9 mouse cellular contexts compared by ENCODE assay signal in genomic region chr19:24030511-24030870, GRCm38 (mm10). TPM values are rescaled to one million over a fixed set of nuclear protein-coding genes. Genes with fewer than 3 reads are reported as not detected.
DNase-seq lines count a peak whose midpoint lies in the region; ATAC-seq and TF ChIP-seq lines count a peak whose summit lies in the region.
"Had no signal": no experiment of that assay in that cellular context is flagged by ENCODE, and none has a peak within 500 bp of the region (broad histone marks: within the 10 kb centered on the region; RNA-seq: fewer than 3 reads in every experiment).

No protein-coding gene starts in this region.

- 1% methylated on average over 26 of the region's 49 CpGs for WGBS in kidney, embryonic 14.5 days
- WGBS in lung, embryonic 14.5 days, result under 1% methylated on average over 33 of the region's 49 CpGs

- H3K9ac ChIP-seq in kidney, embryonic 14.5 days (ENCODE audit: low read depth, low read length), result peak overlapping the region; percentile 73
- H3K9ac ChIP-seq in lung, embryonic 14.5 days, result peak overlapping the region; percentile 70

- H3K27ac ChIP-seq in kidney, embryonic 14.5 days (ENCODE audit: low read depth, low read length), result no peak overlapping the region
- H3K27ac ChIP-seq in lung, embryonic 14.5 days (ENCODE audit: low read depth), result no peak overlapping the region; the same call in 1 of the 2 replicates

- H3K36me3 ChIP-seq in kidney, embryonic 14.5 days (ENCODE audit: control insufficient read depth, insufficient read depth, low read length), result no peaks in the 10 kb centered on the region
- no peaks in the 10 kb centered on the region for H3K36me3 ChIP-seq in lung, embryonic 14.5 days (ENCODE audit: insufficient read depth)

- peak; percentile 29 for DNase-seq in kidney, adult 18-20 months
- no peak for DNase-seq in kidney, adult 8-10 months
- peak; percentile 8 for DNase-seq in cerebellum, adult 11-12 months
- DNase-seq in gastrocnemius, postnatal 10 days, result peak; percentile 38
- peak; percentile 50 for DNase-seq in lung, embryonic 14.5 days
- peak; percentile 30 for DNase-seq in right cerebral cortex, postnatal 14 days

- ATAC-seq in kidney, embryonic 14.5 days (ENCODE audit: low FRiP score, low TSS enrichment), result peak; percentile 30
- ATAC-seq in lung, embryonic 14.5 days (ENCODE audit: insufficient read depth), result peak; percentile 73
- no peak for ATAC-seq in monocyte, adult 5-6 weeks (replicated peaks; ENCODE audit: insufficient number of reproducible peaks, low FRiP score, low TSS enrichment, poor library complexity, severe bottlenecking)

- H3K4me3 ChIP-seq in kidney, embryonic 14.5 days (ENCODE audit: low read length), result peak overlapping the region; percentile 60
- H3K4me3 ChIP-seq in lung, embryonic 14.5 days (ENCODE audit: low read depth, low read length), result peak overlapping the region; percentile 52

- H3K4me2 ChIP-seq in kidney, embryonic 14.5 days (replicated peaks; ENCODE audit: low read depth, low read length), result peak overlapping the region; percentile 97
- peak overlapping the region; percentile 91 for H3K4me2 ChIP-seq in lung, embryonic 14.5 days

- peaks cover 13% of the 10 kb centered on the region; the same call in 1 of the 2 replicates for H3K27me3 ChIP-seq in kidney, embryonic 14.5 days (ENCODE audit: control insufficient read depth, insufficient read depth, low read length)
- H3K27me3 ChIP-seq in lung, embryonic 14.5 days (ENCODE audit: insufficient read depth, low read length), result peaks cover 39% of the 10 kb centered on the region

- H3K9me3 ChIP-seq in kidney, embryonic 14.5 days (ENCODE audit: control insufficient read depth, low read length), result no peaks in the 10 kb centered on the region
- H3K9me3 ChIP-seq in lung, embryonic 14.5 days (ENCODE audit: low read depth, low read length), result no peaks in the 10 kb centered on the region

- peaks cover 11% of the 10 kb centered on the region; the same call in 1 of the 2 replicates for H3K4me1 ChIP-seq in kidney, embryonic 14.5 days (ENCODE audit: control insufficient read depth, insufficient read depth, low read length)
- H3K4me1 ChIP-seq in lung, embryonic 14.5 days (ENCODE audit: insufficient read depth), result 0 out of 2 replicates have a peak, but pooled peaks cover 3% of the 10 kb centered on the region

- no peak for TF ChIP-seq CTCF in lung, embryonic 14.5 days (IDR thresholded peaks at IDR 0.05; ENCODE audit: low read depth)

RNA-seq across cellular contexts. Expression of gene Fam189a2, which starts 0.3 kb away (rescaled TPM):
- total RNA-seq in gastrocnemius, postnatal 10 days (2021), result 10 to 100 TPM; 39.6 to 42.5 TPM
- polyA plus RNA-seq in kidney, embryonic 14.5 days (2014; fragmentation: Nextera tagmentation; extraction: Ambion mirVana), result 2.8 and 4.1 TPM in 2 replicates
- 1.2 and 1.4 TPM in 2 replicates for polyA plus RNA-seq in lung, embryonic 14.5 days (2014; fragmentation: Nextera tagmentation; extraction: Ambion mirVana)
- not detected in 3 replicates for total RNA-seq in monocyte, adult 5-6 weeks (2017)
- total RNA-seq: MEL had no signal

Comparison
In these comparisons a context has a peak if more than half of its experiments do, and no peak if none do; other contexts are left out.
1. DNase-seq: peak in kidney, adult 18-20 months (single experiment), cerebellum, adult 11-12 months (single experiment), gastrocnemius, postnatal 10 days (single experiment), lung, embryonic 14.5 days (single experiment) and right cerebral cortex, postnatal 14 days (single experiment); none in kidney, adult 8-10 months (0 of 2).
2. RNA of gene Fam189a2, which starts 0.3 kb away (total RNA-seq): 39.6 to 42.5 TPM in gastrocnemius, postnatal 10 days; not detected in monocyte, adult 5-6 weeks; every median in the first group is over 10 times any median in the second.